Mouse (Mus musculus): ENCODE measurements around the gene Ntmt1. TPM values are rescaled to one million over a fixed set of nuclear protein-coding genes. Genes with fewer than 3 reads are reported as not detected.

Ntmt1 gene
- polyA plus RNA-seq, 1 experiment = 16.6 TPM

GRCm38 (mm10) chr2:30794179-30795108, 13.2 kb upstream of the Ntmt1 start:
- Histone ChIP-seq H3K4me3 (ENCODE audit: extremely low read depth, insufficient read depth, insufficient read length) (peak overlapping the region; percentile 46; the same call in 1 of the 2 replicates), H3K27ac (ENCODE audit: insufficient read depth, low read length) (0 out of 2 replicates have a peak overlapping the region, but pooled peaks have one; percentile 23), H3K36me3 (ENCODE audit: control insufficient read depth, insufficient read depth, low read length) (no peaks in the 10 kb centered on the region), H3K4me1 (ENCODE audit: control insufficient read depth, insufficient read depth, insufficient read length) (peaks cover 2% of the 10 kb centered on the region; the same call in 1 of the 2 replicates), H3K27me3 (ENCODE audit: control insufficient read depth, insufficient read depth, low read length) (no peaks in the 10 kb centered on the region)
- DNase-seq (ENCODE audit: low read depth in 1 of 2, low spot score in 2 of 2) = peak; percentile 79 to 89
- WGBS = 4% methylated on average over 48 of the region's 48 CpGs
- TF ChIP-seq CTCF (IDR thresholded peaks at IDR 0.05; ENCODE audit: extremely low read depth, insufficient read depth, insufficient read length, insufficient replicate concordance) (peak; percentile 99), POLR2A (IDR thresholded peaks at IDR 0.05; ENCODE audit: low read depth, low read length) (no peak)

- Histone ChIP-seq H3K27ac (ENCODE audit: insufficient read depth, low read length) (no peak overlapping the region), H3K4me3 (ENCODE audit: extremely low read depth, insufficient read depth, insufficient read length) (no peak overlapping the region), H3K27me3 (ENCODE audit: control insufficient read depth, insufficient read depth, low read length) (no peaks in the 10 kb centered on the region), H3K36me3 (ENCODE audit: control insufficient read depth, insufficient read depth, low read length) (no peaks in the 10 kb centered on the region), H3K4me1 (ENCODE audit: control insufficient read depth, insufficient read depth, insufficient read length) (peaks cover 2% of the 10 kb centered on the region; the same call in 1 of the 2 replicates)
- 81% methylated on average over 7 of the region's 7 CpGs for WGBS
- TF ChIP-seq CTCF (IDR thresholded peaks at IDR 0.05; ENCODE audit: extremely low read depth, insufficient read depth, insufficient read length, insufficient replicate concordance) = no peak
- TF ChIP-seq POLR2A (IDR thresholded peaks at IDR 0.05; ENCODE audit: low read depth, low read length) = no peak
- no peak for DNase-seq (ENCODE audit: low read depth in 1 of 2, low spot score in 2 of 2)
Observed at GRCm38 (mm10) chr2:30795271-30795888, 12.2 kb upstream of the Ntmt1 start.

GRCm38 (mm10) chr2:30795889-30796275, 11.7 kb upstream of the Ntmt1 start:
- WGBS = 81% methylated on average over 5 of the region's 5 CpGs
- Histone ChIP-seq H3K27ac (ENCODE audit: insufficient read depth, low read length) (no peak overlapping the region), H3K4me1 (ENCODE audit: control insufficient read depth, insufficient read depth, insufficient read length) (peaks cover 4% of the 10 kb centered on the region), H3K4me3 (ENCODE audit: extremely low read depth, insufficient read depth, insufficient read length) (no peak overlapping the region), H3K27me3 (ENCODE audit: control insufficient read depth, insufficient read depth, low read length) (no peaks in the 10 kb centered on the region), H3K36me3 (ENCODE audit: control insufficient read depth, insufficient read depth, low read length) (no peaks in the 10 kb centered on the region)
- no peak for TF ChIP-seq CTCF (IDR thresholded peaks at IDR 0.05; ENCODE audit: extremely low read depth, insufficient read depth, insufficient read length, insufficient replicate concordance)
- TF ChIP-seq POLR2A (IDR thresholded peaks at IDR 0.05; ENCODE audit: low read depth, low read length) = no peak
- no peak for DNase-seq (ENCODE audit: low read depth in 1 of 2, low spot score in 2 of 2)

GRCm38 (mm10) chr2:30796382-30796781, 11.2 kb upstream of the Ntmt1 start:
- peaks cover 3% of the 10 kb centered on the region for H3K27me3 ChIP-seq (ENCODE audit: control insufficient read depth, insufficient read depth, low read length)
- H3K27ac ChIP-seq (ENCODE audit: insufficient read depth, low read length) = no peak overlapping the region
- H3K36me3 ChIP-seq (ENCODE audit: control insufficient read depth, insufficient read depth, low read length) = no peaks in the 10 kb centered on the region
- peaks cover 9% of the 10 kb centered on the region for H3K4me1 ChIP-seq (ENCODE audit: control insufficient read depth, insufficient read depth, insufficient read length)
- H3K4me3 ChIP-seq (ENCODE audit: extremely low read depth, insufficient read depth, insufficient read length) = peak overlapping the region; percentile 43
- peak; percentile 64 to 65 for DNase-seq (ENCODE audit: low read depth in 1 of 2, low spot score in 2 of 2)
- TF ChIP-seq POLR2A (IDR thresholded peaks at IDR 0.05; ENCODE audit: low read depth, low read length) (no peak), CTCF (IDR thresholded peaks at IDR 0.05; ENCODE audit: extremely low read depth, insufficient read depth, insufficient read length, insufficient replicate concordance) (no peak)
- under 1% methylated on average over 11 of the region's 11 CpGs for WGBS

- peaks cover 13% of the 10 kb centered on the region for H3K4me1 ChIP-seq (ENCODE audit: control insufficient read depth, insufficient read depth, insufficient read length)
- TF ChIP-seq POLR2A (IDR thresholded peaks at IDR 0.05; ENCODE audit: low read depth, low read length) (no peak), CTCF (IDR thresholded peaks at IDR 0.05; ENCODE audit: extremely low read depth, insufficient read depth, insufficient read length, insufficient replicate concordance) (no peak)
- no peaks in the 10 kb centered on the region for H3K36me3 ChIP-seq (ENCODE audit: control insufficient read depth, insufficient read depth, low read length)
- DNase-seq (ENCODE audit: low read depth in 1 of 2, low spot score in 2 of 2) = no peak
- no peak overlapping the region for H3K27ac ChIP-seq (ENCODE audit: insufficient read depth, low read length)
- H3K27me3 ChIP-seq (ENCODE audit: control insufficient read depth, insufficient read depth, low read length) = peaks cover 7% of the 10 kb centered on the region
- 92% methylated on average over 3 of the region's 3 CpGs for WGBS
- H3K4me3 ChIP-seq (ENCODE audit: extremely low read depth, insufficient read depth, insufficient read length) = no peak overlapping the region
Observed at GRCm38 (mm10) chr2:30799456-30799855, 8.2 kb upstream of the Ntmt1 start.

- Histone ChIP-seq H3K27me3 (ENCODE audit: control insufficient read depth, insufficient read depth, low read length) (peaks cover 7% of the 10 kb centered on the region), H3K27ac (ENCODE audit: insufficient read depth, low read length) (no peak overlapping the region), H3K4me3 (ENCODE audit: extremely low read depth, insufficient read depth, insufficient read length) (peak overlapping the region; percentile 6; the same call in 1 of the 2 replicates), H3K4me1 (ENCODE audit: control insufficient read depth, insufficient read depth, insufficient read length) (peaks cover 13% of the 10 kb centered on the region), H3K36me3 (ENCODE audit: control insufficient read depth, insufficient read depth, low read length) (no peaks in the 10 kb centered on the region)
- DNase-seq (ENCODE audit: low read depth in 1 of 2, low spot score in 2 of 2) = no peak
- no peak for TF ChIP-seq POLR2A (IDR thresholded peaks at IDR 0.05; ENCODE audit: low read depth, low read length)
- no peak for TF ChIP-seq CTCF (IDR thresholded peaks at IDR 0.05; ENCODE audit: extremely low read depth, insufficient read depth, insufficient read length, insufficient replicate concordance)
- 51% methylated on average over 6 of the region's 7 CpGs for WGBS
Observed at GRCm38 (mm10) chr2:30800671-30801066, 7.0 kb upstream of the Ntmt1 start.
